Mouse (Mus musculus): Measurements from ENCODE around the gene Fhad1. TPM values are rescaled to one million over a fixed set of nuclear protein-coding genes. Genes with fewer than 3 reads are reported as not detected.

The Fhad1 gene
- polyA plus RNA-seq, 1 experiment from 2014 or later: 0.61 TPM

DNA sequence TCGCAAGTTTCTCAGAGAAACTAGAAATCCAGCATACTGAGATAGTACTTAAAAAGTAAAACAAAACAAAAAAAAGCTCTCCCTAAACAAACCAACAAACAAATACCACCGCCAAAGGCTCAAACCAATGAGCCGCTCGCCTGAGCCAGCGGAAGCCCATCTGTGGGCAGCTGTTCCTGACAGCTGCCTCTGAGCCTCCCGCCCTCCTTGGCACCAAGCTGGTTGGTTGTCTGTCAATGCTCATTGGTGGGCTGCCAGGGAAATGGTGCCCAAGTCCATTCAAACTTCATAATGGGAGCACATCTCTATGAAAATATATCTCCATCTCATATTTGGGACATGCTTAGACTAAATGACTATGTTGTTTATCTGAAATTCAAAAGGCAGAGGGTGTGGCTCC, 117.7 kb downstream of the Fhad1 start:
- WGBS (ENCODE audit: insufficient replicate concordance): 79% methylated on average over 6 of the region's 6 CpGs
- H3K4me1 ChIP-seq: peaks cover 16% of the 10 kb centered on the region
- no peaks in the 10 kb centered on the region for H3K36me3 ChIP-seq
- H3K27ac ChIP-seq: no peak overlapping the region
- H3K9ac ChIP-seq: no peak overlapping the region
- no peak for ATAC-seq
- no peak overlapping the region for H3K4me3 ChIP-seq
- no peaks in the 10 kb centered on the region for H3K9me3 ChIP-seq (replicated peaks)
- H3K4me2 ChIP-seq: no peak overlapping the region
- peaks cover 54% of the 10 kb centered on the region for H3K27me3 ChIP-seq (replicated peaks)

DNA sequence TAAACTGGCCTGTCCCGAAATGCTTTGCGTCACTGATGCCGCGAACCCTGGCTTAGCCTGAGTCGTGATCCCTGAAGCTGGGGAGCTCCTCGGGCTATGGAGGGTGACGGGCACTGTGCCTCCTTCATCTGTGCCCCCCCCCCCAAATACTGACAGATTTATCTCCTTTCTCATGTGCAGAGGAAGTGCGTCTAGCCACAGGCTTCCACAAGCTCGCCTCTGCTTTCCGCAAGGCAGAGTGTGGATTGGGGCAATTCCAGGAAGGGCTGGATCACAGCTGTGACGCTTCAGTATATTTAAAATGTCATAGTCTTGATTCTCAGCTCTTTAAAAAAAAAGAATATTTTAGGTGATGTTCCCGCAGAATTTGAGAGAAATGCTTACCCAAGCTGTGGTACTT, 119.1 kb downstream of the Fhad1 start:
- 45% methylated on average over 12 of the region's 12 CpGs for WGBS (ENCODE audit: insufficient replicate concordance)
- Histone ChIP-seq H3K27ac (no peak overlapping the region), H3K4me2 (no peak overlapping the region)

DNA sequence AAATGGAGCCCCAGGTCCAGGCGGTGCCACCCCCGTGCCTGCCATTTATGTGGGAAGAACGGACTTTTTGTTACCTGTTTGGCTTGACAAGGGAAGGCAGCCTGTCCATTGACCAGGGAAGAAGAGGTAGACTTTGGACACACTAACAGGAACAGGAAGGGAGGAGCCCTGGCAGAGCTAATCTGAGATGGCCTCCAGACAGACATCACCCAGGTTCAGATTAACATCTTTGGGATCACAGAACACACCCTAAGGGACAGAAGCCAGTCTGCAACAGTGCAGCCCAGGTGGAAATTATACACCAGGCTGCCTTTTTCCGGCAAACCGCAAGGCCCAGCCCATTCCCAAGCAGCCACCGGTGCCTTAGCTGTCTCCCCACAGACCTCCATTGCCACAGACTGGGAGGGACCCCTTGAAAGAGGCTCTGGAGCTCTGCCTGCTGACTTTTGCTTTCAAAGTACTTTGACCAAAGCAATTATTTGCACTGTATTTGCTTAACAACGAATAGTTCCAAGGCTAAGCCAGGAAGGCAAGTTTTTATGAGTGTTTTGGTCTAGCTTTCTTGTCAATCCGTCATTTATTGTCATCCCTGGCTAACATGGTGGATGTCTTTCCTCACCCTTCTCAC, 121.6 kb downstream of the Fhad1 start:
- ATAC-seq: no peak
- peaks cover 29% of the 10 kb centered on the region for H3K27me3 ChIP-seq (replicated peaks)
- no peak overlapping the region for H3K4me3 ChIP-seq
- H3K9me3 ChIP-seq (replicated peaks): no peaks in the 10 kb centered on the region
- no peak overlapping the region for H3K27ac ChIP-seq
- H3K9ac ChIP-seq: no peak overlapping the region
- H3K36me3 ChIP-seq: no peaks in the 10 kb centered on the region
- H3K4me2 ChIP-seq: no peak overlapping the region
- H3K4me1 ChIP-seq: peaks cover 16% of the 10 kb centered on the region
- WGBS (ENCODE audit: insufficient replicate concordance): 70% methylated on average over 8 of the region's 8 CpGs

More for the DNA sequence above, 119.1 kb downstream of the Fhad1 start:
- Histone ChIP-seq H3K4me3 (no peak overlapping the region), H3K4me1 (peaks cover 16% of the 10 kb centered on the region), H3K9ac (no peak overlapping the region), H3K36me3 (no peaks in the 10 kb centered on the region), H3K9me3 (replicated peaks) (no peaks in the 10 kb centered on the region), H3K27me3 (replicated peaks) (peaks cover 51% of the 10 kb centered on the region)
- no peak for ATAC-seq

DNA sequence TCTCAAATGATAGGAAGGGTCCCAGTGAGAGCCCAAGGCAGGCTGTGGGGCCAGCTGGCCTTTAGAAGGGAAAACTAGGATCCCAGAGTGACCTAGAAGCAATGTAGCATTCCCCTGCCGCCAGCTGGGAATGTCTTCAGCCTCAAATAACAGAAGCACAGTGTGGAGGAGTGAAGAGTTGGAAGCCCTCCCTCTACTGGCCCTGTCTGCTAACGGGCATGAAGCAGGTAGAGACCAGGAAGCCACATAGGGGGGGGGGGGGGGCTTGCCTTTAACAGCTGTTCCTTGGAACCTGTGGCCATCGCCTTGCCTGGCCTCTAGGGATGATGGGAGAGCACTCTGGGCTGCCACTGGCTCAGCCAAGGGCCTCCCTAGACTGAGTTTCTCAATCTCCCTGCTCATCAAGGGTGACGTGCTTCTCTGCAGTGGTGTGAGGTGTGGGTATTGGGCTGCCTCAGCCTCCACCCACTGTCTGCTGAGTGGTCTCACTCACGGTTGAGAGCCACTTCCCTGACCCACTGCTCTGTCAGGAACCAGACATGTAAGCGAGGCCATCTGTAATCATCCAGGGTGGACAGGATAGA, 128.4 kb downstream of the Fhad1 start:
- Histone ChIP-seq H3K4me3 (no peak overlapping the region), H3K27me3 (replicated peaks) (peaks cover 50% of the 10 kb centered on the region), H3K27ac (no peak overlapping the region), H3K4me2 (no peak overlapping the region), H3K9me3 (replicated peaks) (no peaks in the 10 kb centered on the region), H3K9ac (no peak overlapping the region), H3K36me3 (no peaks in the 10 kb centered on the region), H3K4me1 (peaks cover 12% of the 10 kb centered on the region)
- WGBS (ENCODE audit: insufficient replicate concordance): 31% methylated on average over 6 of the region's 6 CpGs
- ATAC-seq: no peak

DNA sequence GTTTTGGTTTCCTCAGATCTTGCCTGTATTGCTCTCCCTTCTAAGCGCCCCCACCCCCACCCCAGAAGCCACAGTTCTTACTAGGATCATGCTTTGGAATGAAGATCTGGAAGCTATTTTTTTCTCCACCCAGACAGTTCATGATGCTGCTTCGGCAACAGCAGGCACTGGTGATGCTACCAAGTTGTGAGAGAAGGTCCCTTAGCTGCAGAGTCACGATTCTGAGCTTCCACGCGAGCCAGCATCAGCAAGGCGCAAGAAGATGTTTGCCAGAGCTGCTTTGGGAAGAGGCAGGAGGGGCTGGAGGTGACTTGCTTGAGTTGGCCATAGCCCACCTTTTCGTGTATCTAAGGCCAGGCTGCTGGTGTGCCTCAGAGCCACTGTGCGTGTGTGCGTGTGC, 129.4 kb downstream of the Fhad1 start:
- ATAC-seq: no peak
- Histone ChIP-seq H3K9me3 (replicated peaks) (no peaks in the 10 kb centered on the region), H3K27me3 (replicated peaks) (peaks cover 50% of the 10 kb centered on the region), H3K36me3 (no peaks in the 10 kb centered on the region), H3K9ac (no peak overlapping the region), H3K4me2 (no peak overlapping the region), H3K4me3 (no peak overlapping the region), H3K27ac (no peak overlapping the region), H3K4me1 (peaks cover 15% of the 10 kb centered on the region)
- WGBS (ENCODE audit: insufficient replicate concordance): 51% methylated on average over 9 of the region's 9 CpGs

DNA sequence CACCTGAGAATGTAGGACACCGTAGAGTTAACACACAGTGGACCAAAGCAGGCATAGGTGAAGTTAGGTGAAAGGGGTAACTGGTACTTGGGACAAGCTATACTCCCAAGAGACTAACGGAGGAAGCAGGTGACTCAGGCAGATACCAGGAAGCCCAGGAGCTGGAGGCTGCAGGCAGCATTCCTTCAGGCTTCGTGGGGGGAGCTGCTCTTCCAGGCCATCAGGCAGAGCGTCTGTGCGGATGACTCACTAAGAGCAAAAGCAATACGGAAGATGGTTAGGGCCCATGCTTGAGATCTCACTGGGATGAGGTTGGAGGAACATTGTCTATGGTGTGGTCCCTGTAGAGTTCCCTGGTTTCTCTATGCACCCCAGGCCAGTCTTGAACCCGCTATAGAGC, 132.0 kb downstream of the Fhad1 start:
- no peaks in the 10 kb centered on the region for H3K36me3 ChIP-seq
- no peak overlapping the region for H3K4me3 ChIP-seq
- no peak overlapping the region for H3K27ac ChIP-seq
- H3K4me2 ChIP-seq: no peak overlapping the region
- H3K9me3 ChIP-seq (replicated peaks): no peaks in the 10 kb centered on the region
- 61% methylated on average over 7 of the region's 7 CpGs for WGBS (ENCODE audit: insufficient replicate concordance)
- no peak overlapping the region for H3K9ac ChIP-seq
- H3K4me1 ChIP-seq: peaks cover 20% of the 10 kb centered on the region
- no peak for ATAC-seq
- peaks cover 58% of the 10 kb centered on the region for H3K27me3 ChIP-seq (replicated peaks)

DNA sequence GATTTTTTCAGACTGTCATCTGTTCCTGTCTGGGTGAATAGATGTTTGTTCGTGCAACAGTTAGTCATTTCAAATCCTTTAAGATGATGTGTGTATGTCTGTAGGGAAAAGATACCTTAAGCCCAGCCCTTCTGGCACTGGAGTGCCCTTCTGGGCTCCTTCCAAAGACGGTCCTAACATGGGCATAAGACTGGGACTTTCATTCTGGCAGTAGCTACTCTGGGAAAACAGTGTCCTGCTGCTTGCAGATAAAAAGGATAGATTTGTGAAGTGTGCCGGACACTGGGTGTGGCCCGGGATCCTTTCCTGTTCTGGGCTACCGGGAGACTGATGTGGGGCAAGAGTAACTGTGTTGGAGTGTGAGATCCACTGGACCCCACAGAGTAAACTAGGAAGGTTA, 132.9 kb downstream of the Fhad1 start:
- H3K27me3 ChIP-seq (replicated peaks): peaks cover 61% of the 10 kb centered on the region
- H3K9me3 ChIP-seq (replicated peaks): no peaks in the 10 kb centered on the region
- peaks cover 20% of the 10 kb centered on the region for H3K4me1 ChIP-seq
- ATAC-seq: no peak
- H3K9ac ChIP-seq: no peak overlapping the region
- 54% methylated on average over 5 of the region's 5 CpGs for WGBS (ENCODE audit: insufficient replicate concordance)
- no peak overlapping the region for H3K4me3 ChIP-seq
- H3K36me3 ChIP-seq: no peaks in the 10 kb centered on the region
- no peak overlapping the region for H3K27ac ChIP-seq
- no peak overlapping the region for H3K4me2 ChIP-seq

DNA sequence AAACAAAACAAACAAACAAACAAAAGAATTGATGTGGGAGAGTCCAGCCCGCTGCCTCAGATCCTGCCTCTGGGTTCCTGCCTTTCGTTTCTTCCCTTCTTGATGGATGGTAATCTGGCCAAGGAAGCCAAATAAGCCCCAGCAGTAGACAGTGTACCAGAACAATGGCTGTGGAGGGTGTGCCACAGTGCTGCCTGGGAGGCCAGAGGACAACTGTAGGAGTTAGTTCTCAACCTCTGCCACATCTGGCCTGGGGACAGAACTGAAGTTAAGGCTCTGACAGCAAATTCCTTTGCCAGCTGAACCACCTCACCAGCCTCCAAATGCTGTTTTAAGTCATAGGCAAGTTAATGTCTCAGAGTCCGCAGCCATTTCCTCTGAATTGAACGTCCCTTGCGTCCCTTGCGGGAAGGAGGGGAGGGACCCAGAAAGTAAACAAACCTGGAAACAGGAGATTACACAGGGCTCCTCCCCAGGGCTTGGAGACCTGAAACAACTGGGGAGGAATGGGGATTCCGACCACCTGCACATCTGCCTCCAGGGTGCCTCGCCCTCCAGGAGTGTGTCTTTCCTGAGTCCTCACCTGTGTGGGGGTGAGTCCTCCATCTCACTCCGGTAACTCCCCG, 133.5 kb downstream of the Fhad1 start:
- Histone ChIP-seq H3K9ac (no peak overlapping the region), H3K36me3 (no peaks in the 10 kb centered on the region), H3K27me3 (replicated peaks) (peaks cover 60% of the 10 kb centered on the region), H3K9me3 (replicated peaks) (no peaks in the 10 kb centered on the region), H3K4me3 (no peak overlapping the region), H3K4me2 (no peak overlapping the region), H3K4me1 (peaks cover 23% of the 10 kb centered on the region), H3K27ac (no peak overlapping the region)
- WGBS (ENCODE audit: insufficient replicate concordance): 48% methylated on average over 10 of the region's 10 CpGs
- ATAC-seq: peak; percentile 36; the same call in 1 of the 2 replicates

DNA sequence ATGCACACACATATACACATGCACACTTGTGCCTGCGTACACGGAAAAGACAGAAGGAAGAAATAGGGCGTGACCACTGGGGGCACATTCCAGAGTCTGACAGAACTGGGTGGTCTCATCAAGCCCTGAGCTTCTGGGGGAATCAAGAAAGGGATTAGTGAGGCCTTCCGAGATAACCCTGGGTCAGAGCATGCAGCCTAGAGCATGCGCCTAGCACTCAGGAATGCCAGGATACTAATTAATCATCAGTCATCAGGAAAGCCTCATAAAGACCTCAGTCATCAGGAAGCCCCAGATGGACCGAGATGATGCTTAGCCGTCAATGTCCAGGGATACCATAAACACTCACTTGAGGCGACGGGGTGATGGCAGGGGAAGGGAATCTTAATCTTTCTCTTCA, 135.0 kb downstream of the Fhad1 start:
- ATAC-seq: no peak
- WGBS (ENCODE audit: insufficient replicate concordance): 57% methylated on average over 9 of the region's 9 CpGs
- Histone ChIP-seq H3K9me3 (replicated peaks) (no peaks in the 10 kb centered on the region), H3K4me1 (peaks cover 38% of the 10 kb centered on the region), H3K27me3 (replicated peaks) (peaks cover 52% of the 10 kb centered on the region), H3K9ac (no peak overlapping the region), H3K36me3 (no peaks in the 10 kb centered on the region), H3K4me2 (no peak overlapping the region), H3K4me3 (no peak overlapping the region), H3K27ac (no peak overlapping the region)

DNA sequence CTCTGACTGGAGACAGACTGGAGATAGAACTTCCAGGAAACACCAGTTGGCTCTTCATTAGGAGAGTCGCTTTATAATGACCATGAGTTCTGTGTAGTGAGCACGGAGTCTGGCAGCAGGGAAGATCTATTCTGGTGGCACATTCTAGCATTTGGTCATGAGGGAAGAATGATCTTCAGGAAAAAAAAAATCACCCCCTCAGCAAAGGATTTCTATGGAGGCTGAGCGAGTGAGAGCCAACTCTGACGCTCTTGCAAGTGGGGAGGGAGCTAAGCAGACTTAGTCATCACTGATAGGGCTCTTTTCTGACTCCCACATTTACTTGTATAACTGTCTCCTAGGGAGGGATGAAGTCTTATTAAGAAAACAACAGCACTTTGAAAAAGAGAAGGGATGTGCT, 135.8 kb downstream of the Fhad1 start:
- WGBS (ENCODE audit: insufficient replicate concordance): 58% methylated on average over 4 of the region's 4 CpGs
- H3K4me2 ChIP-seq: no peak overlapping the region
- H3K27me3 ChIP-seq (replicated peaks): peaks cover 52% of the 10 kb centered on the region
- ATAC-seq: no peak
- no peak overlapping the region for H3K9ac ChIP-seq
- no peaks in the 10 kb centered on the region for H3K36me3 ChIP-seq
- peaks cover 39% of the 10 kb centered on the region for H3K4me1 ChIP-seq
- no peaks in the 10 kb centered on the region for H3K9me3 ChIP-seq (replicated peaks)
- H3K27ac ChIP-seq: no peak overlapping the region
- H3K4me3 ChIP-seq: no peak overlapping the region

DNA sequence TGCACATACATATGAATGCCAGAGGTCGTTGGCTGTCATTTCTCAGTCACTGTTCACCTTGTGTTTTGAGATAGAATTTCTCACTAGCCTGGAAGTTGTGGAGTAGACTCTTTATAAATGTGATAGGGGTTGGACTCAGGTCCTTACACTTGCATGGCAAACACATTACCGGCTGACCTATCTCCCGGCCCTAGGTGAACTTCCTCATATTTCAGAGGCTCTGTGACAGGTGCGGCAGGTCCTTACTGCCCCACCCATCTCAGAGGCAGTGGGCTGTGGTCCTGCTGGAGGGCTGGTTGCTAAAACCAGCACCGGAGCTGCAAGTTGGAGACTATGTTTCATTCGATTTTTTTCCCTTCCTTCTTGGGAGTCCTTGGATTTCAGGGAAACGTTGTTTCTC, 136.3 kb downstream of the Fhad1 start:
- peaks cover 43% of the 10 kb centered on the region for H3K4me1 ChIP-seq
- no peak for ATAC-seq
- WGBS (ENCODE audit: insufficient replicate concordance): 38% methylated on average over 7 of the region's 7 CpGs
- H3K36me3 ChIP-seq: no peaks in the 10 kb centered on the region
- H3K9ac ChIP-seq: no peak overlapping the region
- no peak overlapping the region for H3K27ac ChIP-seq
- no peaks in the 10 kb centered on the region for H3K9me3 ChIP-seq (replicated peaks)
- H3K4me2 ChIP-seq: no peak overlapping the region
- no peak overlapping the region for H3K4me3 ChIP-seq
- H3K27me3 ChIP-seq (replicated peaks): peaks cover 49% of the 10 kb centered on the region

DNA sequence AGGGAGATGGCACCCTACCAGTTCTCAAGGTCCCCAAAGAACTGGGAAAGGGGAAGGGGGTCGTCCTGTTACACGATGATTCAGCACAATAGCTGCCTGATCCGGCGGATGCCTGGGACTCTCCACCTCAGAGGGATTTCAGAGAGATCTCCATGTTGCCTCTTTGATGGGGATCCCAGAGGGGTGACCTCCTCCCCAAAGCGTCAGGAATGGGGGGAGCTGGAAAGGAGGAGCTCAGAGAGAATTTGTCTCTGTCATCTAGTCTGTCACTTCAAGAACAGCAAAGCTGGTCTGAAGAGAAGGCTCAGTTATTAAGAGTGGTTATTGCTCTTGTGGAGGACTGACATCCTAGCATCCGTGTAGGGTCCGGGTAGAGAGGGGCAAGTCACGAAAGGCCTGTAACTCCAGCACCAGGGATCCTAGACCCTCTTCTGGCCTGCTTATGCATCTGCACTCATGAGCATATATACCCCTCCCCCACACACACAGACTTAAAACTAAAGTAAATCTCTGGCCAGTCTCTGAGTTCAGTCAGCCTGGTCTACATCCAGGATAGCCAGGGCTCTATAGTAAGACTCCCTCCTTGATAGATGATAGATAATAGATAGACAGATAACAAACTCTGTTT, 139.3 kb downstream of the Fhad1 start:
- H3K27ac ChIP-seq: peak overlapping the region; percentile 90
- peaks cover 26% of the 10 kb centered on the region for H3K27me3 ChIP-seq (replicated peaks)
- H3K4me3 ChIP-seq: peak overlapping the region; percentile 76
- H3K9me3 ChIP-seq (replicated peaks): no peaks in the 10 kb centered on the region
- no peak for ATAC-seq
- H3K4me2 ChIP-seq: peak overlapping the region; percentile 95
- peaks cover 59% of the 10 kb centered on the region for H3K4me1 ChIP-seq
- H3K9ac ChIP-seq: peak overlapping the region; percentile 93
- peaks cover 15% of the 10 kb centered on the region for H3K36me3 ChIP-seq
- WGBS (ENCODE audit: insufficient replicate concordance): 11% methylated on average over 8 of the region's 8 CpGs

Measured in liver, embryonic 12.5 days (tissue).